Mouse (Mus musculus): ENCODE results near the gene Mfrp. TPM values are rescaled to one million over a fixed set of nuclear protein-coding genes. Genes with fewer than 3 reads are reported as not detected.

Gene Mfrp
- polyA plus RNA-seq, 1 experiment from 2014 or later, result 0.18 TPM

Other genes with a start within 250 kb of the Mfrp start
- 0.62 and 2.0 TPM in 2 replicates for gene Thy1, start 58.3 kb upstream of the Mfrp start, polyA plus RNA-seq (2014; fragmentation: Nextera tagmentation; extraction: Ambion mirVana)
- 11.0 and 12.5 TPM in 2 replicates for gene Usp2, start 34.7 kb upstream of the Mfrp start, polyA plus RNA-seq (2014; fragmentation: Nextera tagmentation; extraction: Ambion mirVana)
- gene C1qtnf5, start 5.5 kb downstream of the Mfrp start, polyA plus RNA-seq (2014; fragmentation: Nextera tagmentation; extraction: Ambion mirVana), result 3.2 and 3.4 TPM in 2 replicates
- 0.14 and 0.36 TPM in 2 replicates for gene Gm49380, start 11.8 kb downstream of the Mfrp start, polyA plus RNA-seq (2014; fragmentation: Nextera tagmentation; extraction: Ambion mirVana)
- 70.2 and 75.7 TPM in 2 replicates for gene Rnf26, start 11.8 kb downstream of the Mfrp start, polyA plus RNA-seq (2014; fragmentation: Nextera tagmentation; extraction: Ambion mirVana)
- gene Mcam, start 32.7 kb downstream of the Mfrp start, polyA plus RNA-seq (2014; fragmentation: Nextera tagmentation; extraction: Ambion mirVana), result 47.9 and 49.7 TPM in 2 replicates
- gene Cbl, start 132.3 kb downstream of the Mfrp start, polyA plus RNA-seq (2014; fragmentation: Nextera tagmentation; extraction: Ambion mirVana), result 18.1 and 19.9 TPM in 2 replicates
- not detected in 2 replicates for gene Ccdc153, start 138.9 kb downstream of the Mfrp start, polyA plus RNA-seq (2014; fragmentation: Nextera tagmentation; extraction: Ambion mirVana)
- gene Pdzd3, start 149.7 kb downstream of the Mfrp start, polyA plus RNA-seq (2014; fragmentation: Nextera tagmentation; extraction: Ambion mirVana), result 3.1 TPM in 2 replicates
- 6.3 and 7.0 TPM in 2 replicates for gene Nlrx1, start 166.9 kb downstream of the Mfrp start, polyA plus RNA-seq (2014; fragmentation: Nextera tagmentation; extraction: Ambion mirVana)
- 3.6 and 4.1 TPM in 2 replicates for gene Abcg4, start 186.9 kb downstream of the Mfrp start, polyA plus RNA-seq (2014; fragmentation: Nextera tagmentation; extraction: Ambion mirVana)
- gene Hinfp, start 203.9 kb downstream of the Mfrp start, polyA plus RNA-seq (2014; fragmentation: Nextera tagmentation; extraction: Ambion mirVana), result 18.5 and 22.9 TPM in 2 replicates
- 5.7 and 5.8 TPM in 2 replicates for gene C2cd2l, start 218.6 kb downstream of the Mfrp start, polyA plus RNA-seq (2014; fragmentation: Nextera tagmentation; extraction: Ambion mirVana)
- gene Dpagt1, start 224.3 kb downstream of the Mfrp start, polyA plus RNA-seq (2014; fragmentation: Nextera tagmentation; extraction: Ambion mirVana), result 45.4 and 46.2 TPM in 2 replicates
- gene H2afx, start 233.0 kb downstream of the Mfrp start, polyA plus RNA-seq (2014; fragmentation: Nextera tagmentation; extraction: Ambion mirVana), result 302 and 311 TPM in 2 replicates
- gene Hmbs, start 242.5 kb downstream of the Mfrp start, polyA plus RNA-seq (2014; fragmentation: Nextera tagmentation; extraction: Ambion mirVana), result 122 and 128 TPM in 2 replicates